Mouse (Mus musculus): Measurements from ENCODE around the gene Kdm4a.

DNA sequence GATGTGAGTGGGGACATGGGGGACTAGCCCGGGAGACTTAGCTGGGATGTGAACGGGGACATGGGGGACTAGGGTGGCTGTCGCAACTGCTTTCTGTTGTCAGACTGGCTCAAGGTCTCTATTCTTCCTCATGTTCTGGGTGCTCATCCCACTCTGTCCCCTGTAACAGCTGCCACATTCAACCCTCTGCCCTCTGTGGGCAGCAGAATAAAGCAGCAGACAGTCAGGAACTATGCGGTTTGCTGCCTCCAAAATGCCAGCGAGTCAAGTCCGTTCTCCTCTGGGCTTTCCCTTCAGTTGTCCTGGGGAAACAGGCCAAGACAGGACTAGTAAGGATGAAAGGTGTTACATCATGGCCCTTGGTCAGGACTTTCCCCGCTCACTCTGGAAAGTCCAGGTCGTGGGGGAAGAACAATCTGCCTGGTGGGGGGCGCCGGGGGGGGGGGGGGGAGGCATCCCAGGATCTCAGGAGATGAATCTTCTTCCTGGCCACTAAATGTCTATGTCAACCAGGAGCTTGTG is 30.7 kb downstream of the Kdm4a start:
- no peak for TF ChIP-seq PAX5 (IDR thresholded peaks at IDR 0.05; ENCODE audit: low read length)
- TF ChIP-seq POLR2A (IDR thresholded peaks at IDR 0.05; ENCODE audit: low read depth, low read length), result no peak
- no peak for TF ChIP-seq JUND (conservative IDR thresholded peaks at IDR 0.05; ENCODE audit: low read depth, low read length)
- TF ChIP-seq E2F4 (IDR thresholded peaks at IDR 0.05; ENCODE audit: insufficient replicate concordance, low read depth, low read length), result no peak
- no peak for TF ChIP-seq CTCF (conservative IDR thresholded peaks at IDR 0.05 in 1 of 2, IDR thresholded peaks at IDR 0.05 in 1 of 2; ENCODE audit: low read depth in 2 of 2, low read length in 2 of 2)
- no peak for TF ChIP-seq MAX (IDR thresholded peaks at IDR 0.05; ENCODE audit: low read length)
- TF ChIP-seq SMC3 (IDR thresholded peaks at IDR 0.05; ENCODE audit: low read depth, low read length), result no peak
- no peak for TF ChIP-seq HCFC1 (IDR thresholded peaks at IDR 0.05; ENCODE audit: low read depth, low read length)
